Mouse (Mus musculus) c-Kit-positive CD71-positive TER-119-negative erythroid progenitor cells, embryonic 14.5 days (primary cell): ENCODE data around the gene Oas1e.
A peak's percentile ranks its signal among the peaks of the same experiment; 100 is the strongest.

ENCODE experiments used
- DNase-seq: peaks from one replicate; pipeline ENCODE4 v3.0.0-alpha.2; 2013; ENCODE audit warnings: low read depth

Gene Oas1e

GRCm38 (mm10) chr5:120776801-120777200, 18.5 kb downstream of the Oas1e start:
- DNase-seq, result no peak

GRCm38 (mm10) chr5:120775287-120775985, 19.9 kb downstream of the Oas1e start:
- DNase-seq, result no peak

DNA sequence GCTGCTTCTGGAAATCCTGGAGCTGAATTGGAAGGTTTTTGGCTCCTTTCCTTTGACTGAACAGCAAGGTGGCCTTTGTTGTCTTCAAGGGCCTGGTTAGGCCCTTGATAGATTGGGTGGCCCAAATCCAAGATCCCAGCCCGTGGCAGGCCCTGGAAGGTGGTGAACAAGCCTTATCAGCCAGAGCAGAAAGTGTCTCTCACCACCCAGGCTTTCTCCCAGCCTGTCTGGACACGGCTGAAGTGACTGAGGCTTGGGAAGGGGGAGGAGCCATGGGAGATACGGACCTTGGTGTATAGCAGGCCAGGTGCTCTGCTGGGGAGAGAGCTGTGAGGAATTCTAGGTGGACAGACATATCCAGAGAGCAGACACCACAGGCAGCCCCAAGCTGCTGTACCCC, 25.9 kb downstream of the Oas1e start:
- no peak for DNase-seq

DNA sequence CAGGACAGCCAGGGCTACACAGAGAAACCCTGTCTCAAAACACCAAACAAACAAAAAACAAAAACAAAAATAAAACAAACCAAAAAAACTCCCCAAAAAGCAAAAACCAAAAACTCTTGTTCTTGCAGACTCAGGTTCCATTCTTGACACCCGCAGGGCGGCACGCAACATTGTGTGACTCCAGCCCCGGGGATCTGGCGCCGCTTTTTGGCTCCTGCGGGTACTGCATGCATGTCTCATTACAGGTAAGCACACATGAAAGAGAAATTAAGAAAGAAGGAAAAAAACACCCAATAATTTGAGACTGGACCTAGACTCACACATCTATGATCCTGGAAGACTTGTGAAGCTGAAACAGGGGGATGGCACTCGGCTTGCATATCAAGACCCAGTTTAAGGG, 30.3 kb downstream of the Oas1e start:
- DNase-seq, result no peak

- peak; percentile 14 for DNase-seq
Observed at GRCm38 (mm10) chr5:120761901-120762300, 33.4 kb downstream of the Oas1e start.

GRCm38 (mm10) chr5:120754215-120754614, 41.1 kb downstream of the Oas1e start:
- DNase-seq, result no peak

DNA sequence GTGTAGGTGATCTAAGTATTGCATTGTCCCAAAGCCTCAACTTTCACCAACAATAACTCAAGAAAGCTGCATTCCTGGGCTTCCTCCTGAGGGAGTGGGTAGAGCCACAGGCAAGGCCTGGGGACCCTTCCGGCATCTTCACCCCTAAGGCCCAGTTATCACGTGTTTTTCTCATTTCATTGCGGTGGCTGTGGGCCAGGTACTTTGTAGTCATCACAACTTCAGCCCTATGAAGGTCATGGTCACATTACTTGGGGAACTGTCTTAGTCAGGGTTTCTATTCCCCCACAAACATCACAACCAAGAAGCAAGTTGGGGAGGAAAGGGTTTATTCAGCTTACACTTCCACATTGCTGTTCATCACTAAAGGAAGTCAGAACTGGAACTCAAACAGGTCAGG, 42.5 kb downstream of the Oas1e start:
- DNase-seq, result no peak

- no peak for DNase-seq
Observed at GRCm38 (mm10) chr5:120751206-120751605, 44.1 kb downstream of the Oas1e start.

- no peak for DNase-seq
Observed at GRCm38 (mm10) chr5:120749688-120750087, 45.6 kb downstream of the Oas1e start, which contains the start of gene Oas2. Gene Oas2, minus strand, starts transcription at chr5:120749853.

- DNase-seq, result peak; percentile 30
Observed at GRCm38 (mm10) chr5:120746451-120746850, 48.9 kb downstream of the Oas1e start.

DNA sequence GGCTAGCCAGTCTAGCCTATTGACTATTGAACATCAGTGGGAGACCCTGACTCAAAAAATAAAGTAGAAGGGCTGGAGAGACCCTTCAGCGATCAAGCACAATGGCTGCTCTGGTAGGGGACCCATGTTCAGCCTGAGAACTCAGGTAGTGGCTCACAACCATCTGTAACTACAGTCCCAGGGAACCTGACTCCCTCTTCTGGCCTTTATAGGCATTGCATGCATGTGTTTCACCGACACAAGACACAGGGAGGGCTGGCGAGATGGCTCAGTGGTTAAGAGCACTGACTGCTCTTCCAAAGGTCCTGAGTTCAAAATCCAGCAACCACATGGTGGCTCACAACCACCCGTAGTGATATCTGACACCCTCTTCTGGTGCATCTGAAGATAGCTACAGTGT, 53.2 kb downstream of the Oas1e start:
- DNase-seq, result peak; percentile 21
